Mouse (Mus musculus): Measurements from ENCODE around the gene Ggta1. TPM values are rescaled to one million over a fixed set of nuclear protein-coding genes. Genes with fewer than 3 reads are reported as not detected.
"Not testable (repeated sequence)": the region's sequence is repeated elsewhere in the genome, so short reads cannot be mapped to it uniquely, and the experiment has no call there.

Gene Ggta1
- polyA plus RNA-seq, 1 experiment from 2014 or later = 26.7 TPM

DNA sequence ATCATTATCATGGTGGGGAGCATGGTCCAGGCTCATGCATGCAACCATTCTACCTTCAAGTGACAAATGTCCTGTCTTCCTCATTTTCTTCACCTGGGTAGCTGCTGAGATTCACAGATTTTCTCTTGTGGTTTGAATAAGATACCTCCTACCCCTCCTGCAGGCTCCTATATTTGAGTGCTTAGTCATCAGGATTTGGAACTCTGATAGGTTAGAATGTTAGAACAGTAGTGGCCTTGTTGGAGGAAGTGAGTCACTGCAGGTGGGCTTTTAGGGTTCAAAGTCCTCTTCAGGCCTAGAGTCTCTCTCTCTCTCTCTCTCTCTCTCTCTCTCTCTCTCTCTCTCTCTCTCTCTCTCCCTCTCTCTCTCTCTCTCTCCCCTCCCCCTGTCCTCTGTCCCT is 2.6 kb upstream of the Ggta1 start:
- no peaks in the 10 kb centered on the region for H3K9me3 ChIP-seq
- no peak overlapping the region for H3K4me3 ChIP-seq (replicated peaks)
- no peak for ATAC-seq (ENCODE audit: insufficient read depth, low FRiP score, low read depth)
- H3K4me2 ChIP-seq = no peak overlapping the region
- no peak overlapping the region for H3K27ac ChIP-seq
- no peak overlapping the region for H3K9ac ChIP-seq
- no peaks in the 10 kb centered on the region for H3K27me3 ChIP-seq (replicated peaks)
- H3K36me3 ChIP-seq = no peaks in the 10 kb centered on the region
- peaks cover 4% of the 10 kb centered on the region; the same call in 1 of the 2 replicates for H3K4me1 ChIP-seq

DNA sequence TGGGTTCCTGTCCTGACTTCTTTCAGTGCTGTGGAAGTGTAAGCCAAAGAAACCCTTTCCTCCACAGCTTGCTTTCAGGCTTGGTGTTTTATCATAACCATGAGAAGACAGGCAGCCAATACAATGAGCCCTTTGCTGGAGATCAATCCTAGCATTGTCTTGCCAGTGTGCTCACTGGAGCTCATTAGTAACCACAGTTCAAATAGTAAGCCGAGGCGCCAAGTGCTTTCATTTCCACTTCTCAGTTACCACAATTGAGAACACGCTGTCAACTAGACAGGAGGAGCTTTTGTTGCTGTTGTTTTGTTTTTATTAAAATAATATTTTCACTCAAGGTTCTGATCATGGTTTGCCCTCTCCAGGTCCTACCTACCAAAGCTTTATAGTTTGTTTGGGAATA is 1.5 kb upstream of the Ggta1 start:
- H3K27me3 ChIP-seq (replicated peaks) = no peaks in the 10 kb centered on the region
- no peaks in the 10 kb centered on the region for H3K9me3 ChIP-seq
- H3K36me3 ChIP-seq = no peaks in the 10 kb centered on the region
- no peak overlapping the region for H3K4me2 ChIP-seq
- peak overlapping the region; percentile 63; the same call in 1 of the 2 replicates for H3K27ac ChIP-seq
- ATAC-seq (ENCODE audit: insufficient read depth, low FRiP score, low read depth) = no peak
- no peak overlapping the region for H3K4me3 ChIP-seq (replicated peaks)
- 78% methylated on average over 3 of the region's 3 CpGs for WGBS
- H3K9ac ChIP-seq = no peak overlapping the region
- peaks cover 4% of the 10 kb centered on the region; the same call in 1 of the 2 replicates for H3K4me1 ChIP-seq

DNA sequence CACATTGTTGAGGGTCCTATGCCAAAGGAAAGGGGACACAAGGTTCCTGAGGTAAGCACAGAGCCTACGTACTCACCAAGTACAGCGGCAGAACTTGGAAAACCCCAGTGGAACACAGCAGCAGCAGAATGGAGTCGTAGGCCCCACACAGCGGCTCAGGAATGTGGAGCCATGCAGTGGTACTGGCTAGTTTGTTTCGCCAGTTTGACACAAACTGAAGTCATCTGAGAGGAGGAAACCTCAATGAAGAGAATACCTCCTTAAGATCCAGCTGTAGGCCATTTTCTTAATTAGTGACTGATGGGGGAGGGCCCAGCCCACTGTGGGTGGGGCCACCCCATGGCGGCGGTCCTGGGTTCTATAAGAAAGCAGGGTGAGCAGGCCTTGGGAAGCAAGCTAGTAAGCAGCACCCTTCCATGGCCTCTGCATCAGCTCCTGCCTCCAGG is 1.1 kb upstream of the Ggta1 start:
- Histone ChIP-seq H3K9ac (no peak overlapping the region), H3K4me2 (peak overlapping the region; percentile 90; the same call in 1 of the 2 replicates), H3K36me3 (no peaks in the 10 kb centered on the region), H3K4me3 (replicated peaks) (no peak overlapping the region), H3K9me3 (no peaks in the 10 kb centered on the region), H3K27ac (peak overlapping the region; percentile 63), H3K4me1 (peaks cover 4% of the 10 kb centered on the region; the same call in 1 of the 2 replicates), H3K27me3 (replicated peaks) (no peaks in the 10 kb centered on the region)
- no peak for ATAC-seq (ENCODE audit: insufficient read depth, low FRiP score, low read depth)
- 63% methylated on average over 7 of the region's 7 CpGs for WGBS

DNA sequence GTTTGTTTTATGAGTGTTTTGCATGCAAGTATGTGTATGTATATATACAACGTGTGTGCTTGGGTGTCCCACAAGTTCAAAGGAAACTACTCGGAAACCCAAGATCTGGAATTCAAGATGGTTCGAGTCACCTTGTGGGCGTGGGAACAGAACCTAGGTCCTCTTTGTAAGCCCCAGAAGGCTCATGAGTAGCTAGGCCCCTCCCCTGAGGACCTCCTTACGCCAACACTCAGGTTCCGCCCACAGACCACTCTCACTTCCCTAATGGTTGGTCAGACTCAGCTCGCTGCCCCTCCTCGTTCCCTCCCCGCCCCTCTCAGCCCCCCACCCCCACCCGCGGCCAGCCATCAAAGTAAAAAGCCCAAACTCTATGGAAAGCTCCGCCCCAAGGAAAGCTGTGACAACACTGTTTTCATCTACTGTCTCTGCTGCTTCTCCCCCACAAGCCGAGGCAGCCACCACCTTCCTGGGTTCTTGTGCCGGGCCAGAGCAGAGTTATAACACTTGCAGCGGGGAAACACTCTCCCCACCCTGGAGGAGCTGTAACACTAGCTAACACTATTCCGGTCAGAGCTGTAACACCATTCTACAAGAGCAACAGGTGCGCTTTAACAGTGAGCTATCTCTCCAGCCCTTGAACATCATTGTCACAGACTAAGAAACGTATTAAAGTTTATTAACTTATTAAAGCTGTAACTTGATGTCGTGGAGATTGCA is 499 bp upstream of the Ggta1 start:
- WGBS = 15% methylated on average over 19 of the region's 19 CpGs
- Histone ChIP-seq H3K27ac (peak overlapping the region; percentile 63), H3K27me3 (replicated peaks) (no peaks in the 10 kb centered on the region), H3K4me2 (peak overlapping the region; percentile 90), H3K4me3 (replicated peaks) (peak overlapping the region; percentile 7; the same call in 1 of the 2 replicates), H3K9me3 (no peaks in the 10 kb centered on the region), H3K4me1 (peaks cover 6% of the 10 kb centered on the region; the same call in 1 of the 2 replicates), H3K9ac (no peak overlapping the region), H3K36me3 (no peaks in the 10 kb centered on the region)
- ATAC-seq (ENCODE audit: insufficient read depth, low FRiP score, low read depth) = peak; percentile 81

DNA sequence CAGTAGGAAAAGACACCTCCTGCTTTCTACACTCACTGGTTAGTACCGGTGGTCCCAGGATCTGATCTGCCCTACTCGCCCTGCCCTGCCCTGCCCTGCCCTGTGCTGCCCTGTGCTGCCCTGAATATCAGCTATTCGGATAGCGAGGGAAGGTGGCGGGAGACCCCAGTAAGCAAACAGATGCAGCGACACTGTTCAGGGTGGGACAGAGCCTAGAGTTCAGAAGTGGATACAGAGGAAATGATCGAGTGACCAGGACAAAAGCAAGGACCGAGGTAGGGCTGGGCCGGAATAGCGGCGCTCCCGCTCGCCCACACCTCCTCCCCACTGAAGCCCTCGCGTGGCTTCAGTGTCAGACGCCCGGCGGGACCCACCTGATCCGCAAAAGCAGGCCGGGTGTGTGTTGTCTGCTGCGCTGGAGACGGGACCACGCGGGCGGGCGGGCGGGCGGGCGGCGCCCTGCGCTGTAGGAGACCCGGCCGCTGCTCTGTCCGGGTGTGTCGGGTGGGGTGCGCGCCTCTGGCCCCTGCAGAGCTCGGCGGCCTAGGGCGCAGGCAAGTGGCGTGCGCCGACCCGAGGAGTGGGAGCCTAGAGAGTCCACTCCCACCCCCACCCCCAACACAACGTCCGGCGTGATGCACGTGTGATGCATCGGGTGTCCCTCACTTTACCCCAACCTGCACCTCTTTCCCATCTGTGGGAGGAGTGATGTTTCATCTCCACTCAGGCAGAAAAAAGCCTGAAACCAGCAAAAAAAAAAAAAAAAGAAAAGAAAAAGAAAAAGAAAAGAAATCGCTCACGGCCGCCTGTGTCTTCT is 852 bp downstream of the Ggta1 start:
- peak; percentile 52; the same call in 1 of the 2 replicates for ATAC-seq (ENCODE audit: insufficient read depth, low FRiP score, low read depth)
- H3K27ac ChIP-seq = peak overlapping the region; percentile 69
- no peaks in the 10 kb centered on the region for H3K9me3 ChIP-seq
- H3K4me1 ChIP-seq = peaks cover 6% of the 10 kb centered on the region; the same call in 1 of the 2 replicates
- no peaks in the 10 kb centered on the region for H3K36me3 ChIP-seq
- H3K4me3 ChIP-seq (replicated peaks) = peak overlapping the region; percentile 43
- peak overlapping the region; percentile 90 for H3K4me2 ChIP-seq
- under 1% methylated on average over 52 of the region's 52 CpGs for WGBS
- no peaks in the 10 kb centered on the region for H3K27me3 ChIP-seq (replicated peaks)
- H3K9ac ChIP-seq = peak overlapping the region; percentile 48

DNA sequence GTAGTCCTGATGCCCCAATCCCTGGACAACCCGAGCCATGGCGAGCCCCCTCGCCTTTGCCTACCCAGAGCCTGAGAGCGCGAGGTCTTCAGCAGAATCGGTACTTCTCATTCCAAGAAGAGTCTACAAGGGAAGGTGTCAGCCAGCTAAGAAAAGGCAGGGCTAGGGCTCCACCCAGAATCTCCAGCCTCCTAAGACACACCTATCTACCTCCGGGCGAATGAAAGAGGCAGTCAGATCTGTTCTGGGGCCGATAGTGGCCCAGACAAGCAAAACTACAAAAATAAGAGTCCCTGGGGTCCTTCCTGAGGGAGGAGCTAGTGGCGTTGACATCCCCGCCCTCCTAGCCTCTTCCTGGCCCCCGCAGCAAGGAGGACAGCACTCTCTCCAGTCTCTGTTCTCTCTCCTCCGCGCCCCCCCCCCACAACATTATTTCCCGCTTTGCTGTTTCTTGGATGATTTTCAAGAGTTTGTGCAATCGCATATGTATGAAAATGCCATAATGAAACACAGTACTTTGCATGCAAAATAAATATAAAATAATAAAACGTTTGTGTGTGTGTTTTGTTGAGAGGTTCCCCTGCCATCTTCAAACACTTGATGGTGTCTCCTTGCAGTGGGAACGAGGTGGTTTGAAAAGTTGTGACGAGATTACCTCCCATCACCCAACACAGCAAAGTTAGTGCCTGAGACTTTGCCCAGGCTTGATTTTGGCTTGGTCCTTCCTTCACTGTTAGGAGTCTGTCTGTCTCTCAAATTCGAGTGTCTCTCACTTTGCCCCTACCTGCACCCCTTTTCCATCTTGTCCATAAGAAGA is 1.7 kb downstream of the Ggta1 start:
- 3% methylated on average over 19 of the region's 20 CpGs for WGBS
- peak overlapping the region; percentile 90 for H3K4me2 ChIP-seq
- H3K4me3 ChIP-seq (replicated peaks) = peak overlapping the region; percentile 43
- H3K36me3 ChIP-seq = no peaks in the 10 kb centered on the region
- peak overlapping the region; percentile 48; the same call in 1 of the 2 replicates for H3K9ac ChIP-seq
- peak overlapping the region; percentile 69 for H3K27ac ChIP-seq
- no peaks in the 10 kb centered on the region for H3K9me3 ChIP-seq
- peak; percentile 23; the same call in 1 of the 2 replicates for ATAC-seq (ENCODE audit: insufficient read depth, low FRiP score, low read depth)
- no peaks in the 10 kb centered on the region for H3K27me3 ChIP-seq (replicated peaks)
- peaks cover 6% of the 10 kb centered on the region; the same call in 1 of the 2 replicates for H3K4me1 ChIP-seq

DNA sequence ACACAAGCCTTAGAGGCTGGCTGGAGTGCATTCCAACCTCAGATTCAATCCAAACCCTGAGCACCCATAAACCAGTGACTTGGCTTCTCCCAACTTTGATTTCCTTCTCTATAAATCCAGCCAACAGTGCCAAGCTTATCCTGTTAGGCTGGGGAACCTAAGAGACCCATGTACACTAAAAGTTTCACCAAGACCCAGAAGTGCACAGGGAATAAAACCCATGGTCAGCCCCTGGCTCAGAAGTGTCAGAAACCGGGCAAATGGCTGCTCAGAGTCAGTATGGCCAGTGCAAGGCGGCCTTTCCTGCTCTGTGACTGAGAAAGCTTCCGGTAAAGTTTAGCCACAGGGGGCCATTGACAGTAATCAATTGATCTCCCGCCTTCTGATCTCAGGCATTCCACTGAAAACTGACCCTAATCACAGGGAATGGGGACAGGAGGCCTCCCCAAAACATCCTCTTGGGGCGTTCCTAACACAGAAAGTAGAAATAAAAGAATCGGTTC is 2.6 kb downstream of the Ggta1 start:
- H3K4me1 ChIP-seq = peaks cover 6% of the 10 kb centered on the region; the same call in 1 of the 2 replicates
- no peak overlapping the region for H3K27ac ChIP-seq
- peak overlapping the region; percentile 90 for H3K4me2 ChIP-seq
- WGBS = 39% methylated on average over 6 of the region's 6 CpGs
- no peak for ATAC-seq (ENCODE audit: insufficient read depth, low FRiP score, low read depth)
- H3K36me3 ChIP-seq = no peaks in the 10 kb centered on the region
- H3K9me3 ChIP-seq = no peaks in the 10 kb centered on the region
- H3K27me3 ChIP-seq (replicated peaks) = no peaks in the 10 kb centered on the region
- H3K9ac ChIP-seq = no peak overlapping the region; the same call in 1 of the 2 replicates
- H3K4me3 ChIP-seq (replicated peaks) = peak overlapping the region; percentile 43

DNA sequence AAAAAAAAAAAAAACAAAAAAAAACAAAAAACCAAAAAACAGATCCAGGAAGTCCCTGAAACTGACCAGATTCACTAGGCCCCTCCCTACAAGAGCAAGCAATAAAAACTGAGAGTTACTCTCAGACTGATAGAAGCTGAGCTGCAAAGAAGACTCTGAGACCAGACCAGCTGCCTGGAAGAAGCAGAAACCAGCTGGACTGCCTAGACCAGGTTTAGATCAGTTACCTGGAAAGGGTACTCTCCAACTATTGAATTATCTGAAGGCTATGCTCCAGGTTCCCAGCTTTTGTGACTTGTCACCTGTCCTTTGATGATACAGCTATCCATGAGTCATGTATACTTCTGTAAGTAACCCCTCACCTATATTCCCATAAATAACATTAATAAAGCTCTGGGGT is 3.7 kb downstream of the Ggta1 start:
- Histone ChIP-seq H3K4me1 (peaks cover 6% of the 10 kb centered on the region; the same call in 1 of the 2 replicates), H3K36me3 (no peaks in the 10 kb centered on the region), H3K9me3 (no peaks in the 10 kb centered on the region), H3K27me3 (replicated peaks) (no peaks in the 10 kb centered on the region), H3K4me2 (no peak overlapping the region), H3K9ac (no peak overlapping the region), H3K4me3 (replicated peaks) (no peak overlapping the region), H3K27ac (no peak overlapping the region)
- ATAC-seq (ENCODE audit: insufficient read depth, low FRiP score, low read depth) = no peak

DNA sequence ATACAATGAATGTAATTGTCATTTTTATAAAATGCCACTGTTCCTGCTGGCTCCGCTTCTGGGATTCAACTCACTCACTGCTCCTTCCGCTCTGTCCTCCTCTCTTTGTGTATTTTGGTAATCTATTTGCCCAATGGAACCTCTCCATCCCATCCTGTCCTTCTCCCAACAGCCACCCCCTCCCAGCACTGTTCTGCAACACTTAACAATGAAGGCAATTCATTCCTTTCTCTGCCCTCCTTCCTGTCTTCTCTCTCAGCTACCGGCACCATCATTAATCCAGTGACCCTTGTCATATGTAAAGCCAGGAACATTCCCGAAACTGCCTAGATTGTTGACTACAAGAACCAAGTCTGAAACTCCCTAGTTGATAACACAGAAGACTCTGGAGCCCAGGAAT is 4.6 kb downstream of the Ggta1 start:
- ATAC-seq (ENCODE audit: insufficient read depth, low FRiP score, low read depth) = no peak
- no peak overlapping the region for H3K27ac ChIP-seq
- peaks cover 6% of the 10 kb centered on the region; the same call in 1 of the 2 replicates for H3K4me1 ChIP-seq
- H3K9ac ChIP-seq = no peak overlapping the region
- H3K4me2 ChIP-seq = no peak overlapping the region
- no peaks in the 10 kb centered on the region for H3K36me3 ChIP-seq
- H3K4me3 ChIP-seq (replicated peaks) = no peak overlapping the region
- no peaks in the 10 kb centered on the region for H3K9me3 ChIP-seq
- 57% methylated on average over 4 of the region's 4 CpGs for WGBS
- no peaks in the 10 kb centered on the region for H3K27me3 ChIP-seq (replicated peaks)

DNA sequence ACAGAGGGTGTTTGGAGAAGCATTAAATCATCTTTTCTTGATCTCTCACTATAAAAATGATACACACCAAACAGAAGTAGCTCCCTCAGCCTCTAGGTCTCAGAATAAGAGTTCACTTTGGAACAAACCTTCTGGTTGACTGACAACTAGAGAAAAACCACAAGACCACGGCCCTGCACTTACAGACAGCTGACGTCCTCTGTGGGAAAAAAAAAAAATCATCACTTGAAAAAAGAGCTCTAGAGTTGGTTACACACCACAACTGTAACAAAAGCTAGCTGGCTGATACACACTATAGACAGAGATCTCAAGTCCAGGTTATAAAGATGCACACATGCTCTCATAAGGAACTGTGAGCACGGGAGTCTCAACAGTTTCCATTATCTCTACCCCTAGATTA is 9.3 kb downstream of the Ggta1 start:
- H3K4me3 ChIP-seq (replicated peaks) = no peak overlapping the region
- ATAC-seq (ENCODE audit: insufficient read depth, low FRiP score, low read depth) = no peak
- no peaks in the 10 kb centered on the region for H3K9me3 ChIP-seq
- H3K4me1 ChIP-seq = peaks cover 10% of the 10 kb centered on the region; the same call in 1 of the 2 replicates
- WGBS = 71% methylated on average over 3 of the region's 3 CpGs
- no peak overlapping the region for H3K4me2 ChIP-seq
- H3K36me3 ChIP-seq = no peaks in the 10 kb centered on the region
- no peaks in the 10 kb centered on the region for H3K27me3 ChIP-seq (replicated peaks)
- H3K27ac ChIP-seq = no peak overlapping the region
- H3K9ac ChIP-seq = no peak overlapping the region

DNA sequence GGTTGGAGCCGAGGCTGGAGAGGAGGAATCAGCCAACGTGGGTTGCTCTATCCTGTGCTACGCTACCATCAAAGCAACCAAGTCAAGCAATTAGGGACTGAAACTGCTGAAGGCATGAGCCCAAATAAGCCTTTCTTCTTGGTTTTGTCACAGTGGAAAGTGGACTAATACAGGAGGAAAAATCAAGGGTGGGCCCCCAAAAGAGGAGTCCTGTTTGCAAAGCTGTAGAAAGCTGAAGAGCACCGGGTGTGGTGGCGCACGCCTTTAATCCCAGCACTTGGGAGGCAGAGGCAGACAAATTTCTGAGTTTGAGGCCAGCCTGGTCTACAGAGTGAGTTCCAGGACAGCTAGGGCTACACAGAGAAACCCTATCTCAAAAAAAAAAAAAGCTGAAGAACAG is 10.3 kb downstream of the Ggta1 start:
- not testable (repeated sequence) for H3K27ac ChIP-seq; H3K27me3 ChIP-seq (replicated peaks); ATAC-seq (ENCODE audit: insufficient read depth, low FRiP score, low read depth); H3K9ac ChIP-seq; H3K4me2 ChIP-seq; H3K36me3 ChIP-seq; H3K4me3 ChIP-seq (replicated peaks); H3K9me3 ChIP-seq
- 95% methylated on average over 6 of the region's 6 CpGs for WGBS
- H3K4me1 ChIP-seq = peaks cover 18% of the 10 kb centered on the region
